In genomic region chr4:57861856-57862255, GRCm38 (mm10) we compare ENCODE assay signal across 16 mouse cellular contexts. TPM values are rescaled to one million over a fixed set of nuclear protein-coding genes. Genes with fewer than 3 reads are reported as not detected.
DNase-seq lines count a peak whose midpoint lies in the region; ATAC-seq and TF ChIP-seq lines count a peak whose summit lies in the region.
"Had no signal": no experiment of that assay in that cellular context is flagged by ENCODE, and none has a peak within 500 bp of the region (broad histone marks: within the 10 kb centered on the region; RNA-seq: fewer than 3 reads in every experiment).

No protein-coding gene starts in this region.

- no peak for DNase-seq in heart, adult 9 months (ENCODE audit: low spot score in 2 of 2)
- DNase-seq in lung, postnatal 0 days (ENCODE audit: low spot score): peak; percentile 60
- DNase-seq in lung, postnatal 10 days: no peak
- peak; percentile 55 for DNase-seq in kidney, postnatal 10 days
- no peak for DNase-seq in stomach, postnatal 0 days (ENCODE audit: low spot score)
- DNase-seq in frontal cortex, adult 2 months (ENCODE audit: extremely low spot score in 1 of 2, low spot score in 1 of 2): no peak
- no peak for DNase-seq in hindbrain, embryonic 11.5 days (ENCODE audit: low spot score)
- DNase-seq: cerebellum, adult 2 months; gastrocnemius, postnatal 14 days; heart, postnatal 4 days; thymus, postnatal 25 days had no signal

- no peaks in the 10 kb centered on the region for H3K27me3 ChIP-seq in heart, embryonic 16.5 days (ENCODE audit: control insufficient read depth, insufficient read depth, low read length)
- no peaks in the 10 kb centered on the region for H3K27me3 ChIP-seq in lung, postnatal 0 days (replicated peaks; ENCODE audit: insufficient read depth, low read length)
- H3K27me3 ChIP-seq in stomach, postnatal 0 days (ENCODE audit: control insufficient read depth, insufficient read depth, low read length): no peaks in the 10 kb centered on the region
- H3K27me3 ChIP-seq in hindbrain, embryonic 11.5 days (ENCODE audit: control insufficient read depth, insufficient read depth, low read length): no peaks in the 10 kb centered on the region
- H3K27me3 ChIP-seq: CH12.LX; liver, embryonic 15.5 days; midbrain, embryonic 12.5 days had no signal

- no peak overlapping the region for H3K4me3 ChIP-seq in heart, embryonic 16.5 days (ENCODE audit: low read length)
- no peak overlapping the region for H3K4me3 ChIP-seq in lung, postnatal 0 days (ENCODE audit: low read depth, low read length)
- no peak overlapping the region for H3K4me3 ChIP-seq in stomach, postnatal 0 days (ENCODE audit: low read depth, low read length)
- no peak overlapping the region for H3K4me3 ChIP-seq in hindbrain, embryonic 11.5 days (ENCODE audit: low read depth, low read length)
- H3K4me3 ChIP-seq: liver, embryonic 15.5 days; midbrain, embryonic 12.5 days had no signal

- H3K4me1 ChIP-seq in heart, embryonic 16.5 days (ENCODE audit: control insufficient read depth, insufficient read depth, low read length): peaks cover 45% of the 10 kb centered on the region
- peaks cover 21% of the 10 kb centered on the region for H3K4me1 ChIP-seq in lung, postnatal 0 days (ENCODE audit: insufficient read depth, low read depth, low read length)
- H3K4me1 ChIP-seq in stomach, postnatal 0 days (replicated peaks; ENCODE audit: control insufficient read depth, insufficient read depth): no peaks in the 10 kb centered on the region
- no peaks in the 10 kb centered on the region for H3K4me1 ChIP-seq in hindbrain, embryonic 11.5 days (replicated peaks; ENCODE audit: control insufficient read depth, insufficient read depth, low read length)
- H3K4me1 ChIP-seq: liver, embryonic 15.5 days; midbrain, embryonic 12.5 days had no signal

- ATAC-seq in heart, embryonic 16.5 days (replicated peaks; ENCODE audit: extremely low read depth, insufficient read depth, low FRiP score): no peak
- 0 out of 2 replicates have a peak, but pooled peaks have one; percentile 7 for ATAC-seq in lung, postnatal 0 days
- ATAC-seq in stomach, postnatal 0 days (ENCODE audit: low FRiP score, low TSS enrichment): no peak
- no peak for ATAC-seq in hindbrain, embryonic 11.5 days (ENCODE audit: low FRiP score)
- ATAC-seq: forebrain, embryonic 14.5 days had no signal

- peak; percentile 44; the same call in 1 of the 2 replicates for TF ChIP-seq EP300 in lung, postnatal 0 days (IDR thresholded peaks at IDR 0.05)
- TF ChIP-seq EP300 in stomach, postnatal 0 days (optimal IDR thresholded peaks at IDR 0.05): no peak

- no peak for TF ChIP-seq CTCF in lung, postnatal 0 days (IDR thresholded peaks at IDR 0.05)
- TF ChIP-seq CTCF in stomach, postnatal 0 days (IDR thresholded peaks at IDR 0.05; ENCODE audit: low read depth): no peak

- no peak overlapping the region for H3K4me2 ChIP-seq in heart, embryonic 16.5 days (ENCODE audit: low read depth, low read length)
- H3K4me2 ChIP-seq in lung, postnatal 0 days (replicated peaks; ENCODE audit: low read depth, low read length): no peak overlapping the region
- H3K4me2 ChIP-seq in stomach, postnatal 0 days (replicated peaks; ENCODE audit: low read depth): no peak overlapping the region; the same call in 1 of the 2 replicates
- H3K4me2 ChIP-seq in hindbrain, embryonic 11.5 days (replicated peaks; ENCODE audit: low read depth, low read length): no peak overlapping the region
- H3K4me2 ChIP-seq: liver, embryonic 15.5 days; midbrain, embryonic 12.5 days had no signal

- H3K9ac ChIP-seq in heart, embryonic 16.5 days (ENCODE audit: low read length): no peak overlapping the region
- no peak overlapping the region for H3K9ac ChIP-seq in lung, postnatal 0 days (replicated peaks; ENCODE audit: low read depth)
- no peak overlapping the region for H3K9ac ChIP-seq in stomach, postnatal 0 days (ENCODE audit: low read length)
- H3K9ac ChIP-seq in hindbrain, embryonic 11.5 days (ENCODE audit: low read depth, low read length): no peak overlapping the region
- H3K9ac ChIP-seq: liver, embryonic 15.5 days; midbrain, embryonic 12.5 days had no signal

- 68% methylated on average over 8 of the region's 8 CpGs for WGBS in heart, embryonic 16.5 days
- WGBS in lung, postnatal 0 days: 39% methylated on average over 8 of the region's 8 CpGs
- 51% methylated on average over 8 of the region's 8 CpGs for WGBS in stomach, postnatal 0 days
- 83% methylated on average over 8 of the region's 8 CpGs for WGBS in hindbrain, embryonic 11.5 days

- H3K36me3 ChIP-seq in heart, embryonic 16.5 days (ENCODE audit: control insufficient read depth, insufficient read depth): peaks cover 25% of the 10 kb centered on the region
- peaks cover 14% of the 10 kb centered on the region; the same call in 1 of the 2 replicates for H3K36me3 ChIP-seq in lung, postnatal 0 days (ENCODE audit: insufficient read depth, low read length)
- H3K36me3 ChIP-seq in stomach, postnatal 0 days (ENCODE audit: control insufficient read depth, insufficient read depth, low read length): peaks cover 8% of the 10 kb centered on the region; the same call in 1 of the 2 replicates
- H3K36me3 ChIP-seq in hindbrain, embryonic 11.5 days (ENCODE audit: control insufficient read depth, insufficient read depth, low read length): peaks cover 3% of the 10 kb centered on the region; the same call in 1 of the 2 replicates
- H3K36me3 ChIP-seq: liver, embryonic 15.5 days had no signal

- H3K27ac ChIP-seq in heart, embryonic 16.5 days (ENCODE audit: low read length): peak overlapping the region; percentile 13
- no peak overlapping the region for H3K27ac ChIP-seq in lung, postnatal 0 days (ENCODE audit: low read length)
- peak overlapping the region; percentile 30; the same call in 1 of the 2 replicates for H3K27ac ChIP-seq in stomach, postnatal 0 days (replicated peaks)
- H3K27ac ChIP-seq in hindbrain, embryonic 11.5 days (ENCODE audit: low read depth, low read length): no peak overlapping the region
- H3K27ac ChIP-seq: liver, embryonic 15.5 days; midbrain, embryonic 12.5 days had no signal

- no peaks in the 10 kb centered on the region for H3K9me3 ChIP-seq in heart, embryonic 16.5 days (replicated peaks; ENCODE audit: control insufficient read depth, low read length)
- H3K9me3 ChIP-seq in lung, postnatal 0 days (ENCODE audit: low read length): no peaks in the 10 kb centered on the region
- H3K9me3 ChIP-seq in stomach, postnatal 0 days (ENCODE audit: control insufficient read depth, low read length): no peaks in the 10 kb centered on the region
- H3K9me3 ChIP-seq in hindbrain, embryonic 11.5 days (ENCODE audit: control insufficient read depth, low read length): no peaks in the 10 kb centered on the region
- H3K9me3 ChIP-seq: liver, embryonic 15.5 days; midbrain, embryonic 12.5 days had no signal

RNA-seq across cellular contexts. Expression of gene D630039A03Rik, which starts 54.2 kb away (rescaled TPM):
- polyA plus RNA-seq in heart, embryonic 16.5 days (2015; fragmentation: Nextera tagmentation; extraction: Ambion mirVana): 0.09 and 0.49 TPM in 2 replicates
- 2.7 and 3.0 TPM in 2 replicates for polyA plus RNA-seq in lung, postnatal 0 days (2015; fragmentation: Nextera tagmentation; extraction: Ambion mirVana)
- 12.7 and 14.2 TPM in 2 replicates for polyA plus RNA-seq in stomach, postnatal 0 days (2015; fragmentation: Nextera tagmentation; extraction: Ambion mirVana)
- polyA plus RNA-seq in frontal cortex, adult 2 months (2012; rRNA removed): 0.32 and 0.38 TPM in 2 replicates
- 0.13 and 0.31 TPM in 2 replicates for polyA plus RNA-seq in hindbrain, embryonic 11.5 days (2014; fragmentation: Nextera tagmentation; extraction: Ambion mirVana)
- polyA plus RNA-seq: forebrain, embryonic 14.5 days had no signal

Comparison
In these comparisons a context has a peak if more than half of its experiments do, and no peak if none do; other contexts are left out.
1. DNase-seq: peak in lung, postnatal 0 days (single experiment) and kidney, postnatal 10 days (single experiment); none in heart, adult 9 months (0 of 2), lung, postnatal 10 days (single experiment), stomach, postnatal 0 days (single experiment), frontal cortex, adult 2 months (0 of 2) and hindbrain, embryonic 11.5 days (single experiment).
2. H3K27ac ChIP-seq: peak in heart, embryonic 16.5 days (single experiment) and stomach, postnatal 0 days (single experiment); none in lung, postnatal 0 days (single experiment) and hindbrain, embryonic 11.5 days (single experiment).